Mouse (Mus musculus) forebrain, embryonic 13.5 days (tissue): ENCODE measurements around the gene Myo1b. TPM values are rescaled to one million over a fixed set of nuclear protein-coding genes. Genes with fewer than 3 reads are reported as not detected.

Source experiments
- ATAC-seq: fragments of 200-750 bp; cut with Nextera tagmentation; 2 replicates; pipeline ENCODE4 v1.8.0; 2017
- H3K27ac ChIP-seq: fragments of 300-500 bp; sonication (generic); 2 replicates; pipeline ENCODE4 v1.5.1; 2015; ENCODE audit warnings: inconsistent platforms, mild to moderate bottlenecking, moderate library complexity
- H3K27me3 ChIP-seq: fragments of 300-500 bp; sonication (generic); 2 replicates; pipeline ENCODE4 v1.6.1; 2015; ENCODE audit warnings: mild to moderate bottlenecking, inconsistent platforms
- H3K36me3 ChIP-seq: fragments of 300-500 bp; sonication (generic); 2 replicates; pipeline ENCODE4 v1.6.1; 2015; ENCODE audit warnings: mild to moderate bottlenecking, inconsistent platforms; ENCODE audit not compliant: poor library complexity, severe bottlenecking
- H3K4me1 ChIP-seq: fragments of 300-500 bp; sonication (generic); 2 replicates; pipeline ENCODE4 v1.6.1; 2015; ENCODE audit warnings: inconsistent platforms
- H3K4me2 ChIP-seq: fragments of 300-500 bp; sonication (generic); 2 replicates; pipeline ENCODE4 v1.6.1; 2015; ENCODE audit warnings: inconsistent platforms, mild to moderate bottlenecking, moderate library complexity
- H3K4me3 ChIP-seq: fragments of 300-500 bp; sonication (generic); 2 replicates; pipeline ENCODE4 v1.5.1; 2015; ENCODE audit warnings: mild to moderate bottlenecking, inconsistent platforms
- H3K9ac ChIP-seq: fragments of 300-500 bp; sonication (generic); 2 replicates; pipeline ENCODE4 v1.6.1; 2015; ENCODE audit warnings: mild to moderate bottlenecking, inconsistent platforms
- H3K9me3 ChIP-seq: fragments of 300-500 bp; sonication (generic); replicated peaks from 2 replicates; pipeline ENCODE4 v1.6.1; 2016; ENCODE audit warnings: inconsistent platforms
- WGBS: fragments of 180-500 bp; shearing (Covaris S2); methylation state at CpG from one replicate; pipeline ENCODE4 v1.1.7; 2015; 5-methylcytosine and 5-hydroxymethylcytosine counted together
- polyA plus RNA-seq: library from polyadenylated mRNA; unstranded; fragments of >200 nt; fragmentation: Nextera tagmentation; extraction: Ambion mirVana; gene quantifications from 2 replicates; pipeline ENCODE4 v1.2.1, GENCODE M21; 2015

Myo1b gene
- polyA plus RNA-seq, 1 experiment from 2014 or later = 112 TPM

- no peak overlapping the region for H3K27ac ChIP-seq
Observed at GRCm38 (mm10) chr1:51734721-51735120, 181.2 kb downstream of the Myo1b start.

DNA sequence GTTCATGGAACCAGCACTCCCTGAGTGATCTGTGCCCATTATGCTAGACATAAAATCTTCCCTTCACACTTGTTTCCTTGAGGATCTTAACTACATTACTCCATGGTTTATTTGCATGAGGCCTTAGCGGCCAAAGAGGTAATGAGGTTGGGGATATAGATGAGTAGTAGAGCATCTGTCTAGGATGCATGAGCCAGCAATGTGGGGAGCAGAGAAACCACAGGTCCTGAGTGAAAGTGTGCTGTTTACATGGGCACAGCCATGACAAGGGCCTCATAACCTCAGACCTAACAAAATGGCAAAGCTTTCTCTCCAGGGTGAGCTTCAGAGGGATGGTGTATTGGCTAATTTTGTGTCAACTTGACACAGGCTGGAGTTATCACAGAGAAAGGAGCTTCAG lies 186.5 kb downstream of the Myo1b start:
- no peaks in the 10 kb centered on the region for H3K27me3 ChIP-seq
- H3K9me3 ChIP-seq = peaks cover 7% of the 10 kb centered on the region
- no peak for ATAC-seq
- 0 out of 2 replicates have a peak, but pooled peaks cover 3% of the 10 kb centered on the region for H3K36me3 ChIP-seq
- no peak overlapping the region for H3K4me3 ChIP-seq
- H3K27ac ChIP-seq = no peak overlapping the region
- H3K4me1 ChIP-seq = no peaks in the 10 kb centered on the region
- H3K4me2 ChIP-seq = no peak overlapping the region
- 95% methylated on average over 1 of the region's 1 CpGs for WGBS
- H3K9ac ChIP-seq = no peak overlapping the region

More at GRCm38 (mm10) chr1:51734721-51735120, 181.2 kb downstream of the Myo1b start:
- ATAC-seq = no peak
- Histone ChIP-seq H3K9me3 (peaks cover 7% of the 10 kb centered on the region), H3K36me3 (0 out of 2 replicates have a peak, but pooled peaks cover 3% of the 10 kb centered on the region), H3K9ac (no peak overlapping the region), H3K4me1 (no peaks in the 10 kb centered on the region), H3K4me3 (no peak overlapping the region), H3K4me2 (no peak overlapping the region), H3K27me3 (no peaks in the 10 kb centered on the region)
- WGBS = 89% methylated on average over 6 of the region's 6 CpGs

DNA sequence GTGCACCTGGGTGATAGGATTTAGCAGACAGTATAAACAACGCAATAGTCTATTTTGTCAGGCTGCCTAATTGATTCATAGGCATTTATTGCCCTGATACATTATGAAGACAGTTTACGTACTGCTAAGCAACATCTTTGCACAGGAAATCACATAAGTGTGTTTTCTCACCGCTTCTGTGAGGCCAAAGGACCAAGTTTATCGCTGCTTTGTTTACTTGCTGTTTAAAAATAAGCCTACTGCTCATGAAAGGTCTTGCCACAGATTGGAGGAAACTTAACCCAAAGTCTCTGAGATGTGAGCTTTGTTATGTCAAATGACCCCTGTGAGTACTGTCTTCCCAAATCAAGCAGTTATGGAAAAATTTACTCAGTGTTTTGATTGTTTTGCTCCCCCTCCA lies 187.1 kb downstream of the Myo1b start:
- H3K27me3 ChIP-seq = no peaks in the 10 kb centered on the region
- peaks cover 7% of the 10 kb centered on the region for H3K9me3 ChIP-seq
- H3K36me3 ChIP-seq = 0 out of 2 replicates have a peak, but pooled peaks cover 3% of the 10 kb centered on the region
- 89% methylated on average over 4 of the region's 4 CpGs for WGBS
- no peak for ATAC-seq
- H3K4me3 ChIP-seq = no peak overlapping the region
- no peak overlapping the region for H3K4me2 ChIP-seq
- H3K4me1 ChIP-seq = no peaks in the 10 kb centered on the region
- no peak overlapping the region for H3K9ac ChIP-seq
- H3K27ac ChIP-seq = no peak overlapping the region

DNA sequence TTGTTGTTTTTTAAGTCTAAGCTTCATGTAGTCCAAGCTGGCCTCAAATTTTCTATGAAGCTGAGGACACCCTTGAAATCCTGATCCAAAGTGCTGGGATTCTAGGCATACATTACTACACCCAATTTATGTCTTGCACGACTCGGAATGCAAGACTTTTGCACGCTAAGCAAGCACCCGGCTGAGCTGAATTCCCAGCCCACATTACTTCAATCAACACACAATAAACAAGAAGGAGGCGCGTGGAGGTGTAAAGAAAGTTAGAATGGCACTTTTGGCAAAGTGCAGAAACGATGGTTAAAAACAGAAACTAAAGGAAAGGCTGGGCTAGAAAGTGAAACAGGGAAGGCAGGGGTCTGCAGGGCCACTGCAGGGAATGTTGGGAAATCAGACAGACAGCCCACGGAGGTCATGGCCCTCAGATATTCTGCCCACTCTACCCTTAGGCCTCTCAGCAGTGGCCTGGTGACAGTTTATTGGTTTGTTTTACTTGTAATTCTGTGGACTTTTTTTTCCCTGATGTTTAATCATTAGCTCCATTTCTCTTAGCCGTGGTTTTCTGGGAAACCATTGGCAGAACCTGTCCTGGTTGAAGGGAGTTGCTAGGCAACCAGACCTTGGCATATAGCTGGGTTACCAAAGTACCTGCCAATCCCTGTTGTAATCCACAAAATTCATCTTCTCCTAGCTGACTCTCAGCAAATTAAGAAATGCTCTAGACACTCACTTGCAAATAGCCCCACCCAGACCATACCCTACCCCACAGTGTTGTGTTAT lies 195.8 kb downstream of the Myo1b start:
- ATAC-seq = peak; percentile 58; the same call in 1 of the 2 replicates
- Histone ChIP-seq H3K9ac (no peak overlapping the region), H3K4me1 (peaks cover 7% of the 10 kb centered on the region; the same call in 1 of the 2 replicates), H3K27ac (no peak overlapping the region), H3K4me3 (no peak overlapping the region), H3K36me3 (no peaks in the 10 kb centered on the region), H3K27me3 (no peaks in the 10 kb centered on the region), H3K4me2 (peak overlapping the region; percentile 24), H3K9me3 (no peaks in the 10 kb centered on the region; the same call in 1 of the 2 replicates)
- 60% methylated on average over 9 of the region's 9 CpGs for WGBS

DNA sequence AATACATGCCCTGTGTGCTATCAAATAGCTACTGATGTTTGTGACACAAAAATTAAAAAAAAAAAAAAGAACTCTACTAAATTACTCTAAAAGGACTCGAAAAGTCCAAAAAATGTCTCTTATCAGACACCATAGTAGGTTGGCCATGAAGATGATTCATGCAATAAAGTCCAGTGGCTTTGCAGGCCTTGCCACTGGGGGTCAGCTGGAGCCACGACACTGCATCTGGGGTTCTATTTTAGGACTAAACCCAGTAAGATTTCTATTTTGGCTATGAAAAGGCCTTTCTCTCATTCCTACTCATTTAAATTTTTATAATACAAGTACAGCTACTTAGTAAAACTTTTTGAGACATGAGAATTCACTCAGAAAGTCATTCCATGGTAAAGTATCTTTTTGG lies 205.0 kb downstream of the Myo1b start:
- Histone ChIP-seq H3K9me3 (no peaks in the 10 kb centered on the region), H3K9ac (no peak overlapping the region), H3K4me1 (no peaks in the 10 kb centered on the region), H3K36me3 (no peaks in the 10 kb centered on the region), H3K4me2 (no peak overlapping the region), H3K4me3 (no peak overlapping the region), H3K27me3 (no peaks in the 10 kb centered on the region), H3K27ac (no peak overlapping the region)
- 80% methylated on average over 2 of the region's 2 CpGs for WGBS
- ATAC-seq = no peak

GRCm38 (mm10) chr1:51706106-51706505 lies 209.8 kb downstream of the Myo1b start:
- Histone ChIP-seq H3K27me3 (no peaks in the 10 kb centered on the region), H3K9me3 (no peaks in the 10 kb centered on the region), H3K36me3 (no peaks in the 10 kb centered on the region), H3K27ac (no peak overlapping the region), H3K9ac (no peak overlapping the region), H3K4me3 (no peak overlapping the region), H3K4me1 (no peaks in the 10 kb centered on the region), H3K4me2 (no peak overlapping the region)
- ATAC-seq = no peak
- WGBS = 86% methylated on average over 3 of the region's 3 CpGs

- no peak overlapping the region for H3K9ac ChIP-seq
- H3K9me3 ChIP-seq = no peaks in the 10 kb centered on the region
- no peaks in the 10 kb centered on the region for H3K27me3 ChIP-seq
- H3K27ac ChIP-seq = no peak overlapping the region
- H3K36me3 ChIP-seq = no peaks in the 10 kb centered on the region
- no peak overlapping the region for H3K4me2 ChIP-seq
- no peak overlapping the region for H3K4me3 ChIP-seq
- H3K4me1 ChIP-seq = no peaks in the 10 kb centered on the region
- no peak for ATAC-seq
- WGBS = 90% methylated on average over 4 of the region's 4 CpGs
Observed at GRCm38 (mm10) chr1:51704610-51705009, 211.3 kb downstream of the Myo1b start.

Other genes starting within 250 kb of the Myo1b start
- gene Stat4, start 71.1 kb upstream of the Myo1b start, polyA plus RNA-seq = 2.9 and 4.6 TPM in 2 replicates
- gene Stat1, start 203.4 kb upstream of the Myo1b start, polyA plus RNA-seq = 12.3 and 14.0 TPM in 2 replicates